Mouse (Mus musculus) spleen, postnatal 4 days (tissue): Measurements from ENCODE around the gene Abr.

Source experiments
- DNase-seq, 2 experiments: peaks; one replicate each; pipeline ENCODE4 v3.0.0; 2022; ENCODE audit warnings: low spot score in 2 of 2

Abr gene

DNA sequence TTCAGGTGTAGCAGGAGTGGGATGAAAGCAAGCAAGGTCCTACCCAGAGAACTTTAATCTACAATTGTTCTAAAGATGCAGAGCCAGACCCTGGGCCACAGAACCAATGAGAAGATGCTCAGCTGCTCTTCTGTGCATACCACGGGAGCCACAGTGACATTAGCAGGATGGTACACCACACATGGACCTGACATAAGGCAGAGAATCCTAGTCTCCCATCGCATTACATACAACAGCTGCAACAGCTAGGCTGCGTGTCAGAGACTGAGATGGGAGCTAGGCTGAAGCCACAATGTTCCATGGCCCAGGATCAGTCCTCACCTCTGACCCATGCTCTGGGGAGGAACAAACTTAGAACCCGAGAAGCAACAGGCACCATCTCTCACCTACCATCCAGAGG is 104.0 kb downstream of the Abr start:
- no peak for DNase-seq

GRCm38 (mm10) chr11:76516951-76517350 is 105.2 kb downstream of the Abr start:
- DNase-seq = no peak

GRCm38 (mm10) chr11:76515123-76515522 is 107.0 kb downstream of the Abr start:
- no peak for DNase-seq

DNA sequence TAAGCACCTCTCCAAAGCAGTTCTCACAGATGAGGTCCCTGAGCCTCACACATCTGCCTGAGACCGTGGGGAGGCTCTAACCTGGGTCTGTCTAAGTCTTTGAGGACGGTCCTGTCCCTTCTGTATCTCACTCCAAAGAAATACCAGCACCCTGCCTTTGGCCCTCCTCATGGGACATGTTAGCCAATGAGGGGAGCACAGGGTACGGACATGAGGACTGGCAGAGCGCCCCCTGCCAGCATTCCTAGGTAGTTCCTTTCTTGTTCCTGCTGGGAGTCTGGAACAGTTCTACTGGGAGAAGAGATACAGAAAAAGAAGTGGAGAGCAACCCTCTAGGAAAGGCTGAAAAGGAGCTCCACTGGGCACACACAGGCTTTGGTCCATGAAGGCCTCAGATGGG is 111.1 kb downstream of the Abr start:
- no peak for DNase-seq

- DNase-seq = no peak
Measured at GRCm38 (mm10) chr11:76509751-76510723, 112.1 kb downstream of the Abr start.

- DNase-seq = no peak
Measured at GRCm38 (mm10) chr11:76508831-76509595, 113.1 kb downstream of the Abr start.

- no peak for DNase-seq
Measured at GRCm38 (mm10) chr11:76508125-76508524, 114.0 kb downstream of the Abr start.

- no peak for DNase-seq
Measured at GRCm38 (mm10) chr11:76507302-76508124, 114.6 kb downstream of the Abr start.

GRCm38 (mm10) chr11:76506514-76507228 is 115.4 kb downstream of the Abr start:
- peak in 1 of 2 experiments; percentile 34 for DNase-seq

- no peak for DNase-seq
Measured at GRCm38 (mm10) chr11:76505106-76505505, 117.0 kb downstream of the Abr start.

- peak in 1 of 2 experiments; percentile 60 for DNase-seq
Measured at GRCm38 (mm10) chr11:76504058-76504457, 118.1 kb downstream of the Abr start.

DNA sequence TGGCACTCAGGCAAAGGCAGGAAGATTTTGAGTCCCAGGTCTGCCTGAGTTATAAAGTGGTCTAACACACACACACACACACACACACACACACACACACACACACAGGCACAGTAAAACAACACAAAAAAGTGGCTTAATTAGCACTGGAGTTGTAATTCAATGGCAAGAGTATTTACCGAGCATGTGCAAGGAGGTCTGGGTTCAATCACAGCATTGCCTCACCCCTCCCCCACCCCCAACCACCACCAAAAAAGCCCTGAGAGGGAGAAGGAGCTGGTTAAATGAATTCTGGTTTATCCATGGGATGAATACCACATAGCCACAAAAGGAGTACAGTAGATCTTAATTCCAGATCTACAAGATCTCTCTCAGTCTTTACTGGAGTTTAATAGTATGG is 122.1 kb downstream of the Abr start:
- no peak for DNase-seq

DNA sequence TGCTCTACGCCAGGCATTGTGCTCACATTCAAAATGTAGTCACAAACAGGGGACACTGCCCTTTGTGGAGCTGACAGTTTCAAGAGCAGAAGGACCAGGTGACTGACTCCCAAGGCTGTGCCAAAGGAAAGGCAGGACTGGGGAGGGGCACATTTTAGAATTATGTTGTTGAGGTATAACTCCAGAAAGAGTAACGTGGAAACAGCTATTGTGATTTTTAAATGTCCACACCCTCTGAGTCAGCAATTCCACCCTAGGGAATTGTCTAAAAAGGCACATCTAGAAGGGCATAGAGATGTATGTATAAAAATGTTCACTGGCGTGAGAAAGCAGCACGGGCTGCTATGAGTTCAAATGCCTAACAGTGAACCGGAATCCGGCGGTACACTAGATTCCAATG is 122.5 kb downstream of the Abr start:
- no peak for DNase-seq

DNA sequence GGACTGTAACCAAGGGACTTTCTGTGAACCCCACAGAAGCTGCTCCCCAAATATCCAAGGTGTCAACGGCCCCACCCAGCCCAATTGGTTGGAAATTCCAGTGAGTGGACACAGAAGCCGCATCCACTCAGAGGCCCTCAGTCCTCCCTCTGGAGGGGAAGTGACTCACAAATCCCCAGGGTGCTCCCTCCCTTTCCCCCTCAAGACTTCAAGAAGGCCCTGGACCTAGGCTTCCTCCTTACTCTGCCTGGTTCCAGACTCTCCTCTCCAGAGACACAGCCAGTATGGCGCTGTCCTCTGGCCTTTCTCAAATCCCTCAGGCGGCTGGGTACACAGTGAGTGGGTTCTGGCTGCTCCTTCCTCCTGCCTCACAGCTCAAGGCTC is 124.4 kb downstream of the Abr start:
- no peak for DNase-seq

DNA sequence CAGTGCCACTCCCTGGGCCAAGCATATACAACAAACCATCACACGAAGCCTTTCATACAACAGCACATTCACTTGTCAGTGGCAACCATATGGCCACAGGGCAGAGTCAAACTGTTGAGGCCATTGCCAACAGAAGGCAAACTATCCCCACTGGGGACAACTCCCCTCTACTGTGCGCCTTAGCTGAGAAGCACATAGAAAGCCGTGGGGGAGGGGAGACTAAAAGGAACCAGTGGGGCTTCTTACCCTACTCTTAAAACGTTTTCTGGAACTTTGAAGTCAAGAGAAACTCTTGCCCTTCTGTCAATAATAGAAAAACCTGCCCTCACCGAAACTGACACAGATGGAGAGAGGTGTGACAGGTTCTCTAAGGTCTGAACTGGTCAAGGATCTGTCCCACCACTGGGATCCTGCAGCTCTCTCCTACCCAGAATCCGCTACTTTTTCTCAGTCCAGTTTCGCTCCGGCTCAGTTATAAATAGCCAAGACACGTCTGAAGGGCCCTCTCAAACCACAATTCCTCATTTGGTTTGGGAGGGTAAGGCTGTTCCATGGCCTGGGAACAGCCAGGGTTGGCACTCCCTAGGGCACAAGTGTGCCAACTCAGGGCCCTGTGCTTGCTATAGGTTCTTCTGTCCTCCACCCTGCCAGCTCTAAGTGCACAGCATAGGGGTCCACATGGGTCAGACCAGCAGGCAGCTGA is 124.9 kb downstream of the Abr start:
- no peak for DNase-seq

DNA sequence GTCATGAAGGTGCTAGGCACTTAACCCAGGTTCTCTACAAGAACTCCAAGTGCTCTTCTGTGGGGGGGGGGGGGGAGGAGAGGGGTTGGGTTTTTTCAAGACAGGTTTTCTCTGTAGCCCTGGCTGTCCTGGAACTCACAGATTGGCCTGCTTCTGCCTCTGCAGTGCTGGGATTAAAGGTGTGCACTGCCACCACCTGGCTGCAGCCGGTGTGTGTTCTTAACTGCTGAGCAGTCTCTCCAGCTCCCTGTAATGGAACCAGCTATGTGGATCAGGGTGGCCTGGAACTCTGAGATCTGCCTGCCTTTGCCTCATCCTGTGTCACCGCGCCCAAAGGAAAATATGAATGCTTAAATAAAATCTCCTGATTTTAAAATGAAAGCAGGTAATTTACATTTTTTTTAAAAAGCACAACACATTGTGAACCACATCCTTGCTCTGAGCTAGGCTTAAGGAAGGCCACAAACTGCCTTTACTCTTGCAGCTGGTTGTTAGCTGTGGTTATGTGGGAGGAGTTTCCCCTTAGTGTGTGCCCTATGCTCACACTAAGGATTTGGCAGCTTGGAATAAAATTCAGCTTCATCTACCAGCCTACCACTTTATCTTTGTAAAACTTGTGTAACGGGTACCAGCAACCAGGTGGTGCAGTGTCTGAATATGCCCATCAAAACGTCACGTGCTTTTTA is 125.9 kb downstream of the Abr start:
- DNase-seq = peak in 1 of 2 experiments; percentile 37

DNA sequence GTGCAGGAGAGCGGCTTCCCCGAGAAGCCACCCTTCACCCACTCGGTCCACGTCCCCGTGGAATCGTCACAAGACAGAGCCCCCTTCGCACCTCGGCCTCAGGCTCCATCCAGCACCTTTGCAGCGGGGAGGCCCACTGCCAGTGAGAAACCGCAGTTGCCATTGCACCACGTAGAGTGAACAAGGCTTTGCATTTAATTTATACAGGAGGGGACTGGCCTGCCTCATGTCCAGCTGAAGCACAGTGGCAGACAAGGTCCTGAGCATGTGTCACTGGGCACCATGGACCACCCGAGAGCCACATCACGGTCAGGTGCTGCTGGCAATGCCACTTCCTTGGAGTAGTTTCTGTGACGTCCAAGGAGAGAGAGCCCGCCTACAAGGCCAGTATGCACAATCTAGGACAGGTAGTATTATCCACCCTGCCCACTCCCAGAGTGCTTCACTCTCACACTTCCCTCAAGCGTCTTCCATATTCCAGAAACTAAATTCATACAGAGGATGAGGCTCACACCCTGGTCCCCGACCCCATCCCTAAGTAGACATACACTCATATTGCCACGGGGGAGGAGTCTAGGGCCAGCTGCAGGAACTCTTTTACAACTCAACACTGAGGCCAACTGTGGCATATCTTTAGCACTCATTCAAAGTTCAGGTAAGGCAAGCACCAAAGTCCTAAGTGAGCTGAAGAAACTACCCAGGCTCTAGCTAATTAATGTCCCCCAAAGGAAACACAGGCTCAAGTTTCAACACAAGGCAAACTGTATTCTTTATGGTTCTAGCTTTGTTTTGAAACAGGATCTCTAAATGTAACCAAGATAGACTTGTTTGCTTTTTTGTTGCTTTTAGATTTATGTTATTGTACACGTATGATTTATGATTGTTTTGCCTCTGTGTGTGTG is 126.7 kb downstream of the Abr start:
- peak in 1 of 2 experiments; percentile 68 for DNase-seq

DNA sequence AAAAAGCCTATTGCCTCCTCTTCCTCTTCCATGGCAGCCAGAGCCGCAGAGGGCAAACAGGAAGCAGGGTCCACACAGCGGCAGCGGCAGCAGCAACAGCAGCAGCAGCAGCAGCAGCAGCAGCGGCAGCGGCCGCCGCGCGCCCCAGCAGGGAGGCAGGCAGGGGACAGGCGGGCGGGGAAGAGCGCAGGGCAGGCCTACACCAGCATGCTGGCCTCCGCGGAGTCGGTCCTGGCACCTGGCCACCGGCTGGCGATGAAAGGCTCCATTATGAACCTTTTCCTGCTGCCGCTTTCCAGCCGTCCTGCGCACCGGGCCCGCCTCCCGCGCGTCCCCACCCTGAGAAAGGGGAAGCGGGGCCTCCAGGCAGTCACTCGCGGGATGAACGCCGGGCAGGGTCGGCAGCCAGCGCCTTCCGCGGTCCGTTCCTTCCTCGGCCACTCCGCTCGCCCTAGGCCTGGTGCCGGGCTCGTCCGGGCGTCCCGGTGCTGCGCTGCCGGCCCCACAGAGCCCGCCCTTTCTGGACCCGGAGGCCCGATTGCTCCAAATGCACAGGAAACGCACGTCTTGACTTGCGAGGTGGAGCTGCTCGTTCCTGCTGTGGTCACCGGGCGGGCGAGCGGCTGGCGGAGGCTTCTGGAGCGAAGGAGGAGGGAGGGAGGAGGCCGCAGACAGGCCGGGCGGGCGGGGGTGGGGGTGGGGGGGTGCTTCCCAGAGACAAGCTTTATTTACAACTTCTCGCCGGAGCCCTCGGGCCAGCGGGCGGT is 127.6 kb downstream of the Abr start:
- DNase-seq = peak; percentile 59 to 82
